Mouse (Mus musculus): Measurements from ENCODE around the gene Fuk.
"Not testable (repeated sequence)": the region's sequence is repeated elsewhere in the genome, so short reads cannot be mapped to it uniquely, and the experiment has no call there.

The Fuk gene

DNA sequence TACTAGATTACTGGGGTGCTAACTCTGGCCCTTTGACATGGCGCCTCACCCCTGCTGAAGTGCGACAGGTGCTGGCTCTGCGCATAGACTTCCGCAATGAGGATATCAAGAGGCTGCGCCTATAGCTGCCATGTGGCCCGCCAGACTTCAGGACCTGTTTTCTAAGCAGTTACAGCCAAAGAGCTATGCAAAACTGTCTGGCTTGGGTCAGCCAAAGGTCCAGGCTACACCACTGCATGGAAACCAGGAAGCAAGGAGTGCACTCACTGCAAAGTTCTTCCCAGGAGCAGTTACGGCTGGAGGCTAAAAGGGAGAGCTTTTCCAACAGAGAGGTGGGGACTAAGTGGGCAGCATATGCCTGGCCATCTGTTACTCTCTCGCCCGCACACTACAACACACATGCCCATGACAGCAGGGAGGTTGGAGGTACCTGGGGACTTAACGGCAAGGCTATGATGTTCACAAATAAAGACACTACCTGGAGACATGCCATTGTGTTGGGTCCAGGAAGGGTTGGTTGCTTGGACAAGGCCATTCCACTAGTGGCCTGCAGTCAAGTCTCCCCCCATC lies 20.5 kb downstream of the Fuk start:
- DNase-seq (ENCODE audit: inconsistent ontology term): no peak

DNA sequence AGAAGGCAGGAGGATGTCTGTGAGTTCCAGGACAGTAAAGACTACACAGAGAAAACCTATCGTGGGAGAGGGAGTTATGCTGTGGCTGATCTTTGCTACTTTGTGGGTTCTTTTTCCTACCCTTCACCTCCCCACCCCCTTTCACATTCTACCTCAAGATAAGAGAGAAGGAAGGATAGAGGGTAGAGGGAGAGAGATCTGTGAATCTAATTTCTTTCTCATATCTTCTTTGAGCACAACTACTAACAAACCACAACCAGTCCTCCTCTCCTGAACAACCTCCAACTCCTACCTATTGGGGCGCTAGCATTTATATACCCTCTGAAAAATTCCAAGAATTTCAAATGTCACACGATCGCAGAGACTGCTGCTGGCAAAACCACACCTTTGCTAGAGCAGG lies 24.4 kb downstream of the Fuk start:
- DNase-seq (ENCODE audit: inconsistent ontology term): no peak

DNA sequence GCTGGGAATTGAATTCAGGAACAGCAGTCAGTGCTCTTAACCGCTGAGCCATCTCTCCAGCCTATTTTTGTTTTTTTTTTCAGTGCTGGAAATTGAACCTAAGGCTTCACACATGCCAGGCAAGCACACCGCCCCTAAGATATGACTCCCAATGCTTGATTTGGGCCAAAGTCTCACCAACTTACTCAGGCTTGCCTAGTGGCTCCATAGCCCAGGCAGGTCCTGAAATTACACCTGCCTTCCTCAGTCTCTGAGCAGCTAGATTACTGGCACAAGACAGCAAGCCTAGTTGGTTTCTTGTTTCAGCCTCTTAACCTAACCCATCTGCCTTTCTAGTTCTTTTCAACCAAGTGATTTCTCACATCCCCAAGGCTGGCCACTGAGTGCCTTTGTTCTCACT lies 31.8 kb downstream of the Fuk start:
- no peak for DNase-seq (ENCODE audit: inconsistent ontology term)

DNA sequence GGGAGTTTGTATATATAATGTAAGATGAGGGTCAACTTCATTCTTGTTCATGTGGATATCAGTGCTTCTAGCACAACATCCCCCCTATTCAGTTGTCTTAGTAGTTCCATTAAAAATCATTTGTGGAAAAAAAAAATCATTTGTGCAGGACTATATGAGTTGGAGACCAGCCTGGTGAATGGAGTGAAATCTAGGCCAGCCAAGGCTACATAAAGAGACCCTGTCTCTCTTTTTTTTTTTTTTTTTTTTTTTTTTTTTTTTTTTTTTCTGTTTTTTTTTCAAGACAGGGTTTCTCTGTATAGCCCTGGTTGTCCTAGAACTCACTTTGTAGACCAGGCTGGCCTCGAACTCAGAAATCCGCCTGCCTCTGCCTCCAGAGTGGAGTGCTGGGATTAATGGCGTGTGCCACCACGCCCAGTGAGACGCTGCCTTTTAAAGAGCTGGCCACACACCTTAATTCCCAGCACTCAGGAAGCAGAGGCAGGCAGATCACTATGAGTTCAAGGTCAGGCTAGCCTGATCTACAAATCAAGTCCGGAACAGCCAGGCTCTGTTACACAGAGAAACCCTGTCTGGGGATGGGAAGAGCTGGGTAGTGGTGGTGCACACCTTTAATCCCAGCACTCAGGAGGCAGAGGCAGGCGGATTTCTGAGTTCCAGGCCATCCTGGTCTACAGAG lies 40.8 kb downstream of the Fuk start:
- not testable (repeated sequence) for DNase-seq (ENCODE audit: inconsistent ontology term)

DNA sequence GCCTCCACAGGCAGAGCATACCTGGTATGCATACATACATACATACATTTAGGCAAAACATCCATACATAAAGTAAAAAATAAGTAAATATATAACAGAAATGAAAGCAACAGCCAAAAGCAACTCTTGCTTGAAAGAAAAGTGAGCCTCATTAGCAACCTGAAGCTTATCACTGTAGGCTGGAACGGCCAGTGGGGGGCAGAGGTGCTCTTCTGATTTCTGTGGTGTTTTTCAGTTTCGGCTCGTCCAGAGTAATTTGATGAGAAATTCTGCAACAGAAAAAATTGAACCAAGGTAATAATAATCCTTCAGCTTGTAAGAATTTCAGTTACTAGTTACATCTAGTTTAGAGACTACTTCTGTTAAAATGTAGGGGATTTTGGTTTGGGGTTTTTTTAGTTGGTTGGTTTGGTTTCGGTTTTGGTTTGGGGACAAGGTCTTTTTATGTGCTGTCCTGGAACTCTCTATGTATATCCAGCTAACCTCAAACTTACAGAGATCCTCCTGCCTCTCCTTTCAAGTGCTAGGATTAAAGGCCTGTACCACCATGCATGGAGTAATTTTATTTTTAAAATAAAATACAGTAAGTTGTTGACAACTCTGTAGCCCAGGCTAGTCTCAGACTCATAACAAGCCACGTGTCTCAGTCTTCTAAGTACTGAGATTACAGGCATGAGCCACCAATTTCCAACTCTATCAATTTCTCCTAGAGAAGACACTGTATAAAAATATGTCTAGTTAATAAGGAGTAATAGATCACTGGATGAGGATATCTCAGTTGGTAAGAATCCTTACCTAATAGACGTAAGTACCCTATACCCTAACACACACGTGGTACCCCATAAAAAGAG lies 42.4 kb downstream of the Fuk start:
- peak; percentile 46 for DNase-seq (ENCODE audit: inconsistent ontology term)

DNA sequence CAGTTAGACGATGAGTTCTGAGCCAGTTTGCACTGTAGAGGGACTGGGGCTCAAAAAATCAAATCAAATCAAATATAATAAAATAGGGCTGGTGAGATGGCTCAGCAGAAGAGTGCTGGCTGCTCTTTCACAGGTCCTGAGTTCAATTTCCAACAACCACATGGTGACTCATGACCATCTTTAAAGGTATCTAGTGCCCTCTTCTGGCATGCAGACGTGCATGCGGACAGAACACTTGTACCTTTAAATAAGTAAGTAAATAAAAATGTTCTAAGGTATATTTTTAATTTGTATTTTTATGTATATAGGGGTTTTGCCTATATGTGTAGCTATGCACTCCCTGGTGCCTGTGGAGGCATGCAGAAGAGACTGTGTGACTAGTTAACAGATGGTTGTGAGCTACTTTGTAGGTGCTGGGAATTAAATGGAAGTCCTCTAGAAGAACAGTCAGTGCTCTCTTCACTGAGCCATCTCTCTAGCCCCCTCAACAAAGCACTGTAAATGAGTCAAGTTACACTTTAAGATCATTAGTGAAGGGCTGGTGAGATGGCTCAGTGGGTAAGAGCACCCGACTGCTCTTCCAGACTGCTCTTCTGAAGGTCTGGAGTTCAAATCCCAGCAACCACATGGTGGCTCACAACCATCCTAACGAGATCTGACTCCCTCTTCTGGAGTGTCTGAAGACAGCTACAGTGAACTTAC lies 45.4 kb downstream of the Fuk start:
- no peak for DNase-seq (ENCODE audit: inconsistent ontology term)

DNA sequence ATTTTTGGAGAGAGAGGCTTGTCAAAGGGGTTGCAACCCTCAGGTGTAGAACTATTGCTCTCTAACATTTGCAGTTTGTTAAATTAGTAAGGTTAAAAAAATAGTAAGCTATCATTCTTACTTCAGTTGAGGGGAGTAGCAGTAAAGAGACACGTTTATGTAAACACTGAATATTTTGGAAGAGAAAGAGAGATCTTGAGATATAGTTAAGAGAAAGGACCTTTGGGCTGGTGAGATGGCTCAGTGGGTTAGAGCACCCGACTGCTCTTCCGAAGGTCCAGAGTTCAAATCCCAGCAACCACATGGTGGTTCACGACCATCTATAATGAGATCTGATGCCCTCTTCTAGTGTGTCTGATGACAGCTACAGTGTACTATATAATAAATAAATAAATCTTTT lies 46.2 kb downstream of the Fuk start:
- not testable (repeated sequence) for DNase-seq (ENCODE audit: inconsistent ontology term)

DNA sequence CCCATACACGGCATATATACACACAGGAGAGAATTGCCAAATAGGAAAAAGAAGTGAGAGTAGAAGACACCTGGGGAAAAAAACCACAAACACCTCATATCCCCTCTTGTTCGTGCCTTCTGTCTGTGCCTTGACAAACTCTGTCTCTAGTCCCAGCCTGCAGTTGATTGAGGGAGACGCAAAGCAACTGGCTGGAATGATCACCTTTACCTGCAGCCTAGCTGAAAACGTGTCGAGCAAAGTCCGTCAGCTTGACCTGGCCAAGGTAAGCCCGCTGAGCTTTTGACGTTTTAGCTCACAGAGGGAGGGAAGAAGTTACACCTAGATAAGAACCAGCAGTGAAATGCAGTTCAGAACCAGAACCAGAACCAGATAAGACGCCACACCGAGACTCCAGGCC lies 51.1 kb downstream of the Fuk start:
- DNase-seq (ENCODE audit: inconsistent ontology term): no peak

DNA sequence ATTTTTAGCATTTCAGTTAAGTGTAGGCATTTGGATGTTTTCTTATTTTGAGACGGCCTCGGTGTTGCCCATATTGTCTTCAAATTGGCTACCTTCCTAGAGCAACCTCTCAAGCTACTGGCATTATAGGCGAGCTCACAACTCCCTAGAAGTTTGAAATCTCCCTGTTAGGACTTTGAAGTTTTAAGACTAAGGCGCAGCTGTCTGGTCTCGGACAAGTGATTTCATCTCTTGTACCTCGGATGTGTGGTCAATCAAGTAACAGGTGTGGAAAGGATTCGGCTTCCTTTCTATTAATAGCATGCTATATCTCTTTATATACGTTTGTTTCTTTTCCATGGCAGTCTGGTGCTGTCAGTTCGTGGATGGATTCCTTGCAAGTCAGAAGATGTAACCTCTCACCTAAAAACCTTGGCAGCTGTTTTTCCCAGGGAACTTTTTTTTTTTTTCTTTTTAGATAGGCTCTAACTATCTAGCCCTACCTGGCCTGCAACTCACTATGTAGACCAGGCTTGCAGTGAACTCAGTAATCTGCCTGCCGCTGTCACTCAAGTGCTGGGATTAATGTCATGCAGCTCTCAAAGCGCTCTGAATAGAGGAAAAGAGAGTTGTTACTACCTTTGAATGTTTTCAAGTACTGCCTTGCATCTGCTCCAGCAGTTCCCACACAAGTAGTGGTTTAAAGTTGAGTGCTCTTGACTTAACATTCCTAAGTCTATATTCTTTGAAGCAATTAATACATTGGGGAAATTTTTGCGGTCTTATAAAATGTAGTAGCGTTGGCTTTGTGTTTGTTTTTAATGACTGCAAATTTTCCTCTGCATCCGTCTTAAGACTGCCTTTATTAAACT lies 54.4 kb downstream of the Fuk start:
- no peak for DNase-seq (ENCODE audit: inconsistent ontology term)

DNA sequence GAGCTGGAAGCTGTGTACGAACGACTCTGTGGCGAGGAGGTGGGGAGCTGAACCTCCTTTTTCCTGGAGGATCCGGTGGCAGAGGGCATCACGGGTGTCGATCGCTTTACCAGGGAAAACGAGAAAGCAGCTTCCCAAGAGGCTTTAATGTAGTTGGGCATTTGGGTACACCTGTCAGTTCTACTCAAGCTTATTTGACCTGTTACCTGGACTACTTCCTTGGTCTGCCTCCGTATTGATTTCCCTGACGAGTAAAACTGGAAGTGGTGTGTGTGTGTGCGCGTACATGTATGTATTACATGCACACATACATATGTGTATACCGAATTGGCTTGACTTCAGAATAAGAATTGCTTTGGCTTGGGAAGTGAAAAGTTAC lies 55.1 kb downstream of the Fuk start:
- DNase-seq (ENCODE audit: inconsistent ontology term): no peak

DNA sequence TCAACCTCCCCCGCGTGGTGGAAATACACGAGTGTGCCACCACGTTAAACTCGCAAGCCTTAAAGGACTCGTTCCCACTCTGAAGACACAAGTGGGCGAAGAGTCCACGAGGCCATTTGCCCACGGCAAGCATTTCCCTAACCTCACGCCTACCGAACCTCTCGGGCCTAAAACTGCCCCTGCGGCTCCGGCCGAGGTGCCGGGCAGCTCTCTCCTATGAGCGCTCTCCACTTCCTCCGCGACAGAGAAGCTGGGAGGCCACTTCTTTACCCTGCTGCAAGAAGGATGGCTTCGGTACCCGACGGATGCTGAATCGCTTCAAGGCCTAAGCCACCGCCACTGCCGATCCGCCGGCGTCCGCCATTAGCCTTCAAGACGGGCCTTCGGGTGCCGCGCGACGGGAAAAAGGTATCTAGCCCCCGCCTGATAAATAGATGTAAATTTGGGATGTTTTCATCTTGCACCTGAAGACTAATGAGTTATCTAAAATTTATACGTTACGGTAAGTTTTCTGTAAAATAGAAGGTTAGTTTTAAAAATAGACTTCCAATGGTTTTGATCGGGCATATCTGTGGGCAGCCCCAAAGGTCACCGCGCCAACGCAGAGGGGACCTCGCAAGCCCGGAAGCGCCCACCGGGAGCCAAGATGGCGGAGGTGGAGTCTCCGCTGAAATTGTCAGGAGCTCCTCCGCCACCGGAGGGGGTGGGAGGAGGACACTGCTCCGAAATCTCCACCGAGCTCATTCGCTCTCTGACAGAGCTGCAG lies 55.7 kb downstream of the Fuk start, which contains the start of the genes Cog4 and Sf3b3:
TSS of gene Cog4 (plus strand) at position 196 of the 766 bp plus-strand sequence.
TSS of gene Sf3b3 (minus strand) at position 383 of the 766 bp plus-strand sequence.
- DNase-seq (ENCODE audit: inconsistent ontology term): peak; percentile 93

DNA sequence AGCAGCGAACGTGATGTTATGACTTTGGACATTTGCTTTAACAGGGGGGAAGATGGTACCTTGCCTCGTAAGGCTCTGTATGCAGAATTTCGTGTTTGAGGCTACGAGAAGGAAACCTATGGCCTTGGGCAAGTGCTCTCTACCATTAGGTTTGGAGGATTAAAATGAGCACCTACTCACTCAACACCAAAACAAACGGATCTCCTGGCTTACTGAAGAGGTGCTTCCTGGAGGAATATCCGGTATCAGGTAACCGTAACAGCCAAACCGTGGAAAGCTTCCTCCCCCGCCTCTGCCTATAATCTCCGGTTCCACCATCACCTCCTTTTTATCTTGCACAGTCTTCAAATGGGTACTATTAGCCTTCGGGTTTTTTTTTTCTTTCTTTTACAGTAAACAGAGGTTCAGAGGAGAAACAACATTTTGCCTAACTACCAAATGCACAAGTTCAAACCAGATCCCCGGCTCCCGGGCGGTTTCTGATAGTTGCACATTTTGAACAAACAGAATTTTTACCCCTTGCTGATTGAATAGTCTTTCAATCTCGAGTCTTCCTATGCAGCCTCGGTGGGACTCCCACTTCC lies 56.4 kb downstream of the Fuk start:
- DNase-seq (ENCODE audit: inconsistent ontology term): no peak

DNA sequence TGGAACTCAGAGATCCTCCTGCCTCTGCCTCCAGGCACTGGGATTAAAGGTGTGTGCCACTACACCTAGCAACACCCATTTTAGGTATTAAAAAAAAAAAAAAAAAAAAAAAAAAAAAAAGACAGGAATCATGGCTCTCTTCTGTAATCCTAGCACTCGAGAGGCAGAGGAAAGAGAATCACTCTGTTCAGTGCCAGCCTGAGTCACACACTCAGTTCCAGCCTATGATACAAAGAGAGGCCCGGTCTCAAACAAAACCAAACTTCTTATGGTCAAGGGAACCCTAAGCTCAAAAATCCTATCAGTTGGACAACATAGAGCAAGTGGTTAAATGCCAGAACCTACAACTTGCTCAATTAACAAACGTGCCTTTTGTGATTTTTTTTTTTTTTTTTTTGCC lies 57.3 kb downstream of the Fuk start:
- no peak for DNase-seq (ENCODE audit: inconsistent ontology term)

DNA sequence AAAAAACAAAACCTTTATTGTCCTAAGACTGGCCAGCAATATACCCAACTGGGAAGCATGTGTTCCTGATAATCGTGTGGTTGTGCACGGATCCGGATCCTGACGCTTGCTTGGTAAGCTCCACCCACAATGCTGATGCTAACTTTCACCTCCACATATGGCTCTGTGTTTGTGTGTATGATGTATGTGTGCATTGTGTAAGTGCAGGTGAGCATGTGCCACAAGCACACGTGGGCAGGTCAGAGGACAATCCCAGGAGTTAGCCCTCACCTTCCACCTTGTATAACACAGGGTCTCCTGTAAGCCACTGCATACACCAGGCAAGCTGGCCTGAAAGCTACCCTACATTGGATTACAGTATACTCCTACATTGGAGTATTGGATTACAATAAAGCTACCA lies 59.1 kb downstream of the Fuk start:
- no peak for DNase-seq (ENCODE audit: inconsistent ontology term)

DNA sequence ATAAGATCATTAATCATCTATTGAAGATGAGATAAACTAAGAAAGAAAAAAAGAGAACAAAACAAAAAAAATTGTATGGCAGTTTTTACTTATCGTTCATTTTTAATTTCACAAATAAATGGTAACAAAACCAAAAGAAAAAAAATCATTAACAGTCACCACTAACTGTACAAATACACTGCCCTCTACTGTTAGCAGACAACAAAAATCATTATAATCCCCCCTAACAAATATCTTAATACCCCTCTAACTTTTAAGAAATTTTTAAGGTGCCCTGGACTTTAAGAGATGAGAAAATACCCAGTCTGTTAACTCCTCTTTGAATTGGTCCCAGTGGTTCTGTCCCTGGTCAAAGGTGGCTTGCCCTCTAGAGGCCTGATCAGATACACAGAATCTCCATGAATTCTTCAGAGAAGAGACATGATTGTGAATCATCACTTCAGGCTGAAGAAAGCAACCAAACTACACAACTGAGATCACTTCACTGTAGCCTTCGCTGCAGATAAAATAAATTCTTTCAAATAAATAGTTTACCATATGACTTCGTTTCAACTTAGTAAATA lies 60.2 kb downstream of the Fuk start:
- DNase-seq (ENCODE audit: inconsistent ontology term): peak; percentile 16
